Comparison of ENCODE assay signal across 10 mouse cellular contexts in the genomic region with DNA sequence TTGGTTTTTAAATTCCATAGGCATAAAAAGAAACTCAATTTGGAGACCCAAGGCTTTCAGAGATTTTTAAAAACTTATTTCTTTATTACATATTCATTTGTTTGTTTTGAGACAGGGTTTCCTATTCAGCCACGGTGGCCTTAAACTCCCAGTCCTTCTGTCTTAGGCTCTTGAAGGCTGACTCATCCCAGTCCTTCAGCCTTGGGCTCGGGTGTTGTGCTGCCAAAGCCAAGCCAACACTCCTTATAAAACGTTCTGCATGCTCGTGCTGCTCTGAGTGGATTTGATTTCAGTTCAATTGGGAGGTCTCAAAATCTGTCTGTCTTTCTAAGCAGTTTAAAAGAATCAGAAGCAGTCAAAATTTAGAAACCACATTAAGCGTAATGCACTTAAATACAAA.
"Had no signal": no experiment of that assay in that cellular context is flagged by ENCODE, and none has a peak within 500 bp of the region (broad histone marks: within the 10 kb centered on the region; RNA-seq: fewer than 3 reads in every experiment).

No protein-coding gene starts in this region.

- DNase-seq: kidney, adult 8-10 months; kidney, postnatal 14 days; kidney, postnatal 4 days; liver; lung, adult 18-20 months; lung, postnatal 10 days; lung, postnatal 36 days; retina, postnatal 1 day; thymus, adult 18-20 months; thymus, postnatal 36 days had no signal
